In the genomic region with DNA sequence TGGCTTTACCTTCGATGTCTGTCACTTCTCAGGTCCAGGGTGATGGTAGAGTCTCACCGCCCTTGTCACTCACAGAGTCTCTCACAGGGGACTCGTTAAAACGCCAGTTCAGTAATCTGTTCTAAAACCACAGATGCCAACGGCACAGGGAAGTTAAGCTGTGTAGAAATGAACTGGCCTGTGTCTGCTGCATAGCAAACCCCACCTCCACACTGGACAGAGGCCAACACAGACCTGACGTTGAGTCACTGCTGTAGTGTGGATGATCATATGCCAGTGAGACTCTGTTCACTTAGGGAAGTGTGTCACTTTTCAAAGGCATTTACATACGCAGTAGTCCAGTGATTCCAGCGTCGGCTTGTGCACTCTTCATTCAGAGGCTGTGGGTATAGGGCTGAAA, we compare ENCODE assay signal across 8 mouse cellular contexts. TPM values are rescaled to one million over a fixed set of nuclear protein-coding genes. Genes with fewer than 3 reads are reported as not detected.
DNase-seq lines count a peak whose midpoint lies in the region; ATAC-seq lines count a peak whose summit lies in the region.

No protein-coding gene starts in this region.

- 46% methylated on average over 9 of the region's 9 CpGs for WGBS in hindbrain, embryonic 10.5 days
- 42% methylated on average over 9 of the region's 9 CpGs for WGBS in midbrain, embryonic 11.5 days
- WGBS in stomach, embryonic 16.5 days, result 35% methylated on average over 9 of the region's 9 CpGs

- H3K36me3 ChIP-seq in hindbrain, embryonic 10.5 days, result no peaks in the 10 kb centered on the region
- no peaks in the 10 kb centered on the region for H3K36me3 ChIP-seq in midbrain, embryonic 11.5 days (ENCODE audit: control insufficient read depth, insufficient read depth, low read length)
- H3K36me3 ChIP-seq in stomach, embryonic 16.5 days (ENCODE audit: control insufficient read depth, insufficient read depth, low read length), result no peaks in the 10 kb centered on the region

- peak; percentile 61 for ATAC-seq in midbrain, embryonic 11.5 days (ENCODE audit: low FRiP score)
- peak; percentile 79 for ATAC-seq in stomach, embryonic 16.5 days (ENCODE audit: insufficient read depth, low FRiP score)

- no peak overlapping the region for H3K9ac ChIP-seq in midbrain, embryonic 11.5 days (ENCODE audit: low read length)
- no peak overlapping the region for H3K9ac ChIP-seq in stomach, embryonic 16.5 days (ENCODE audit: low read length)

- H3K9me3 ChIP-seq in hindbrain, embryonic 10.5 days, result peaks cover 7% of the 10 kb centered on the region
- H3K9me3 ChIP-seq in midbrain, embryonic 11.5 days (ENCODE audit: control insufficient read depth, low read length), result peaks cover 6% of the 10 kb centered on the region; the same call in 1 of the 2 replicates
- H3K9me3 ChIP-seq in stomach, embryonic 16.5 days (replicated peaks; ENCODE audit: control insufficient read depth, low read length), result no peaks in the 10 kb centered on the region

- DNase-seq in adrenal gland, adult (ENCODE audit: inconsistent age in 2 of 2, low spot score in 1 of 2), result peak; percentile 77 to 89
- no peak for DNase-seq in adrenal gland, postnatal 4 days (ENCODE audit: low spot score in 2 of 2)
- DNase-seq in adrenal gland, adult 18-20 months (ENCODE audit: low spot score in 2 of 2), result peak; percentile 52 to 53
- peak; percentile 31 to 55 for DNase-seq in frontal cortex, postnatal 10 days (ENCODE audit: low spot score in 2 of 2)
- no peak for DNase-seq in hindbrain, embryonic 10.5 days (ENCODE audit: low spot score)
- peak; percentile 63 for DNase-seq in left cerebral cortex, postnatal 4 days
- no peak for DNase-seq in midbrain, embryonic 11.5 days (ENCODE audit: low spot score, missing footprints)

- intact Hi-C loops in left cerebral cortex, postnatal 4 days (cut with DNase I), result no loop called here

- H3K27ac ChIP-seq in hindbrain, embryonic 10.5 days, result peak overlapping the region; percentile 47
- H3K27ac ChIP-seq in midbrain, embryonic 11.5 days (ENCODE audit: low read depth, low read length), result no peak overlapping the region
- peak overlapping the region; percentile 47; the same call in 1 of the 2 replicates for H3K27ac ChIP-seq in stomach, embryonic 16.5 days (ENCODE audit: low read length)

- H3K4me1 ChIP-seq in hindbrain, embryonic 10.5 days (replicated peaks), result peaks cover 20% of the 10 kb centered on the region
- H3K4me1 ChIP-seq in midbrain, embryonic 11.5 days (ENCODE audit: control insufficient read depth, insufficient read depth, low read length), result peaks cover 12% of the 10 kb centered on the region
- peaks cover 6% of the 10 kb centered on the region for H3K4me1 ChIP-seq in stomach, embryonic 16.5 days (ENCODE audit: control insufficient read depth, insufficient read depth, low read length)

- H3K27me3 ChIP-seq in hindbrain, embryonic 10.5 days (ENCODE audit: insufficient read depth, poor library complexity, severe bottlenecking), result peaks cover 4% of the 10 kb centered on the region; the same call in 1 of the 2 replicates
- H3K27me3 ChIP-seq in midbrain, embryonic 11.5 days (ENCODE audit: control insufficient read depth, insufficient read depth, low read length), result no peaks in the 10 kb centered on the region; the same call in 1 of the 2 replicates
- no peaks in the 10 kb centered on the region for H3K27me3 ChIP-seq in stomach, embryonic 16.5 days (ENCODE audit: control insufficient read depth, insufficient read depth, low read length)

- H3K4me2 ChIP-seq in midbrain, embryonic 11.5 days, result no peak overlapping the region
- no peak overlapping the region for H3K4me2 ChIP-seq in stomach, embryonic 16.5 days (ENCODE audit: low read depth, low read length)

- no peak overlapping the region for H3K4me3 ChIP-seq in hindbrain, embryonic 10.5 days
- H3K4me3 ChIP-seq in midbrain, embryonic 11.5 days (ENCODE audit: low read depth, low read length), result no peak overlapping the region
- H3K4me3 ChIP-seq in stomach, embryonic 16.5 days (replicated peaks; ENCODE audit: low read length), result no peak overlapping the region

RNA-seq across cellular contexts. Expression of a gene that starts 54.7 kb away (rescaled TPM):
- 10 to 100 TPM; 46.5 to 52.3 TPM for total RNA-seq in adrenal gland, postnatal 4 days (2021)
- total RNA-seq in adrenal gland, adult 18-20 months (2021), result 10 to 100 TPM; 46.9 to 75.4 TPM
- polyA plus RNA-seq in hindbrain, embryonic 10.5 days (2016; fragmentation: Nextera tagmentation; extraction: Ambion mirVana), result 2.4 and 2.6 TPM in 2 replicates
- total RNA-seq in left cerebral cortex, postnatal 4 days (2021), result under 1 TPM; 0.60 to 0.68 TPM
- 2.2 and 2.8 TPM in 2 replicates for polyA plus RNA-seq in midbrain, embryonic 11.5 days (2014; fragmentation: Nextera tagmentation; extraction: Ambion mirVana)
- polyA plus RNA-seq in stomach, embryonic 16.5 days (2015; fragmentation: Nextera tagmentation; extraction: Ambion mirVana), result 12.1 and 13.6 TPM in 2 replicates

RNA-seq across cellular contexts. Expression of a gene that starts 54.9 kb away (rescaled TPM):
- 10 to 100 TPM; 40.1 to 44.0 TPM for total RNA-seq in adrenal gland, postnatal 4 days (2021)
- 10 to 100 TPM; 20.0 to 41.5 TPM for total RNA-seq in adrenal gland, adult 18-20 months (2021)
- 9.3 and 11.6 TPM in 2 replicates for polyA plus RNA-seq in hindbrain, embryonic 10.5 days (2016; fragmentation: Nextera tagmentation; extraction: Ambion mirVana)
- 10 to 100 TPM; 26.7 to 30.0 TPM for total RNA-seq in left cerebral cortex, postnatal 4 days (2021)
- 15.9 and 18.2 TPM in 2 replicates for polyA plus RNA-seq in midbrain, embryonic 11.5 days (2014; fragmentation: Nextera tagmentation; extraction: Ambion mirVana)
- polyA plus RNA-seq in stomach, embryonic 16.5 days (2015; fragmentation: Nextera tagmentation; extraction: Ambion mirVana), result 9.4 and 10.4 TPM in 2 replicates

Comparison
In these comparisons a context has a peak if more than half of its experiments do, and no peak if none do; other contexts are left out.
1. DNase-seq: peak in adrenal gland, adult (2 of 2), adrenal gland, adult 18-20 months (2 of 2), frontal cortex, postnatal 10 days (2 of 2) and left cerebral cortex, postnatal 4 days (single experiment); none in adrenal gland, postnatal 4 days (0 of 2), hindbrain, embryonic 10.5 days (single experiment) and midbrain, embryonic 11.5 days (single experiment).
2. RNA of a gene that starts 54.7 kb away (total RNA-seq): 46.9 to 75.4 TPM in adrenal gland, adult 18-20 months and 46.5 to 52.3 TPM in adrenal gland, postnatal 4 days; 0.60 to 0.68 TPM in left cerebral cortex, postnatal 4 days; every median in the first group is over 10 times any median in the second.